Mouse (Mus musculus) heart, adult 11 months (tissue): ENCODE results near the gene Mrm1.
A peak's percentile ranks its signal among the peaks of the same experiment; 100 is the strongest.

Experiments
- DNase-seq: peaks from one replicate; pipeline ENCODE4 v3.0.0; 2022

Mrm1 gene

DNA sequence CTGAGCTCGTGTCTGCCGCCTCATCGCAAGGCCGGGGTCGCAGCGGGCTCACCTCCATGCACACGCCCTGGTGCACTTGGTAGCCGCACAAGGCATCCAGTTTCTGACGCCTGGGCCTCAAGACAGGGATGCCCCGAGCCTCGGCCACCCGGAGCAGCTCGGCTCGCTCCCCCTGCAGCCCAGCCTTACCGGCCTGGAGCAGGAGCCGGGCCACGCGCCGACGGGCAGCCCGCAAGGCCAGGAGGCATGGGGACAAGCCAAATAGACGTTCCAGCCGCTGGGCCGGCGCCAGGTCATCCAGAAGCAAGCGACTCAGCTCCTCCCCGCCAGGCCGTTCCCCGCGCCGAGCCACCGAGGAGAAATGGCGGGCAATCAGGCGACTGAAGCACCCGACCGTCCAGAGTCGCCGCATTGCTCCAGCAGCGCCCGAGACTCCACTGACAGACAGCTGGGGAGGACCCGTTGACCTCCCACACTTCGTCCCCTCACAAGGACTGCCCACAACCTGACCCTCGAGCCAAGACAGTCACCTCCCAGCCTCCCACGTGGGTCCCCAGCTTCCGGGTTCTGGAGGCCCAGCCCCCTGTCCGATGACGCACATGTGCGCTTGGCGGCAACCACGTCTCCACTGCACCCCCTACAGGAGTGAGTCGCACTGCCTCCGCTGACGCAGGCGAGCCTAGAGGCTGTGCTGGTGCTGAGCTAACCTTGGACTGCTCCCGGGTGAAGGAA is at the start of gene Mrm1:
Mrm1 (minus strand) TSS at position 555 of the 732 bp plus-strand sequence.
- peak; percentile 100 for DNase-seq

DNA sequence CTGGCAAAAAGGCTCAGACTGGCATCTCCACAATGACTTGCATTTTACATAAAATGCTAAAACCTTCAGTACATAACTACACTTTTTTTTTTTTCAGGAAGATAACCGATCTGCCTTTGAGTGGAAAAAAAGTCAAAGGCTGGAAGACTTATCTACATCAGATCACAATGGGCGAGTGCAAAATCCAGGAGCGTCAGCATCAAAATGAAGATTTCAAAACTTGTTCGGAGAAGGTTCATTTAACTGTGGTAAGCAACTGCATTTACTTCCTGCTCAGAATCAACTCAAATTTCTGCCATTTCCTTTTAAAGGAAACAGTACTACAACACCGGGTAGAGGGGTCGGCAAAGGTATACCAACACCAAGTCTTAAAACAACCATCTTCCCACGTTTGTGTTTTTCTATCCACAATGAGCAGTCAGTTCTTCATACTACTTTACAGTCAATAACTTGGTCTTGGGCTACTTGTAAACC is 49.5 kb upstream of the Mrm1 start:
- DNase-seq, result no peak

DNA sequence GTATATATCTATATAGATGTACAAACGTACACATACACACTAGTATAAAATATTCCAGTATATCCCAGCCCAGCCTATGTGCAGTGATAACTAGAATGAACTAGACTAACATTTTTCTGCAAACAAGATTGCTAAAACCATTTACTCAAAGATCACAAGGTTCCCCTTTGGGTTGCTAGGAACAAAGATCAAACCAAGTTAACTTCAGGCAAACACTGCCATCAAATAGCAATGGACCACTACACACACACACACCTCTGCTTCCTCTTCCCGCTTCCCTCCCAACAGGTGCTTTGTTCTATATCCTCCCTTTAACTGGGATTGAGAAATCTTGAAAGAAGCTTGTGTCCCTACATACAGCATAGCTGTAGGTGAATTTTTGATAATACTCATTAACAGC is 48.3 kb upstream of the Mrm1 start:
- DNase-seq, result no peak

DNA sequence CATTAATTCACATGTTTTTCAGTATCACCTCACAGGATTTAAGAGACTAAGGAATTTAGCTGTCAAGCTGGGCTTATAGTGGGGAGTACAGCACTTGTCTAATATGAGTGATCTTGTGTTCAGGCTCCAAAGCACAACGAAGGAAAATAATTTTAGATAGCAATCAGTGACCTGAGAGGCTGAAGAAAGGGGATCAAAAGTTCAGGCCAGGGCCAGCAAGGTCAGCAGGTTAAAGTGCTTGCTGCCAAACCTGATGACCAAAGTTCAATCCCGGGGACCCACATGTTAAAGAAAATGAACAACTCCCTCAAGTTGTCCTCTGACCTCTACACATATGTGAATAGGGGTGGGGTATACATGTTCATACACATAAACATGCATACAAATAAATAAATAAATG is 46.0 kb upstream of the Mrm1 start:
- no peak for DNase-seq

DNA sequence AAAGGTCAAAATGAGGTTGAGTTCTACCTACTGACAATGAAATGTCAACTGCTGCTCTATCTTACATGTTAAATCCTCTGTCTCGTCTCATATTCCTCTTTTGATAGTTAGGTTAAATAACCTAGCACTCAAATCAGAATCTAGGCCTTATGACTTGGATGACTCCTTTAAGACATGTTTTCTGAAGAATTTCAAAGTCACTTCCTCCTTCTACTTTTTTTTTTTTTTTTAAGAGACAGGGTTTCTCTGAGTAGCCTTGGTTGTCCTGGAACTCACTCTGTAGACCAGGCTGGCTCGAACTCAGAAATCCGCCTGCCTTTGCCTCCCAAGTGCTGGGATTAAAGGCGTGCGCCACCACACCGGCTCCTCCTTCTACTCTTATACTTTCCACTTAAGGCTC is 36.0 kb upstream of the Mrm1 start:
- no peak for DNase-seq

DNA sequence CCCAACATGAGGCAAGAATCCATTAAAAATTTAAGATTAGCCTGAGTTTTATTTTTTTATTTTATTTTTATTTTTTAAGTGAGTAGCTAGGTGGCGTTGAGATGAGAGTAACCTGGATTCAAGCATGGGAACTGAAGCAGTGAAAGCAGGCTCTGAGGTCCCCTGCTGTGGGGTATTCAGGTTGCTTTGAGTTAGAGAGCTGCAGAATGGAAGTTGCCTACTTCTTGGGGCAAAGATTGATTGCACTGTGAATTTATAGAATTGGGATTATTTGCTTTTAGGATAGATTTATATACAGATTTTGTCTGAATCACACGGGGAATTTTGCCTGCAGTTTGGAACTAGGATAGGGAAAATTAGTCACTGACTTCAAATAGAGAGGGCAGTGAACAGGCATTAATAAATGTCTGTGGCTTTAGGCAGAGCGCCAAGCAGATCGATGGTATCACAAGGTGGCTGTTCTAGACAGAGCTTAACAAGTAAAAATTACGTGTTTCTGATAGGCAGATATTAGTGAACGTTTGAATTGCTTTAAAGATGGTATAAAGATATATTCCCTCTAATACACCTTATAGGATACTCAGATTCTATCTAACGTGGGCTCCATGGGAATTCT is 28.3 kb upstream of the Mrm1 start:
- DNase-seq, result peak; percentile 21

DNA sequence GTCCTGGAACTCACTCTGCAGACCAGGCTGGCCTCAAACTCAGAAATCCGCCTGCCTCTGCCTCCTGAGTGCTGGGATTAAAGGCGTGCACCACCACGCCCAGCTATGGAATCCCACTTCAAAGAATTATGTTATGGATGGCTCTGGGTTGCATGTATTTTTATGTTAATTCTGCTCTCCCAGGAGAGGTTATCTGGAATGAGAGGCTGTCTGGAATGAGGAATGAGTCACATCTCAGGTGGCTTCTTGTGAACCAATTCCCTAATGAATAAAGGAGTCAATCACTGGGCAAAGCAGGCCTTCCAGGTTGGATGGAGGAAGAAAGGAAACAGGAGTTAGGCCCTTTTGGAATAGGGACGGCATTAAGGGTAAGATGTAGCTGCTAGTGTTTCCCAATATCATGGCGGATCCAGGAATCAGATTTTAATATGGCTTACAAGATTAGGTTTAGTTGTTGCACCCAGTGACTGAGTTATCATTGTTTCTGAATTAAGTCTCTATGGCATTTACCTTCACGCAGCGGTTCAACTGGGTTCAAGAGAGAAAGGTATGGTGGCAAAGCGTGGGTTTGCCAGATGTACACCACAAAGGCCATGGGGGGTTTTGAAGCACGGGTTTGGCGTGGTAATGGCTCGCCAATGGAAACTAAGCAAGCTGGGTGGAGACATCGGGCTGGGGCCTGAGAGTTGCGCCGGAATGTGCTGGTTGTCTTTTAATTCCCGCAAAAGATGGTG is 27.6 kb upstream of the Mrm1 start:
- DNase-seq, result no peak

DNA sequence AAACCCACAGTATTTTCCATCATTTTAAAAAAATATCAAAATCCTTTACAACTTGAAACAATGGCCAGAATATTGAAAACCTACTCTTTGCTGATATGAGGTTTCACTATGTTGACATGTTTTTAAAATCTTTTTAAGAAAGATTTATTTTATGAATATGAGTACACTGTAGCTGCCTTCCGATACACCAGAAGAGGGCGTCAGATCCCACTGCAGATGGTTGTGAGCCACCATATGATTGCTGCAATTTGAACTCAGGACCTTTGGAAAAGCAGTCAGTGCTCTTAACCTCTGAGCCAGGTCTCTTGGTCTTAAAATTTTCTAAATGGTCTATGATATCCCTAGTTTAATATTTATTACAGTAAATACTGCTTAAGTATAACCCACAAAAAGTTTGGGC is 20.0 kb upstream of the Mrm1 start:
- no peak for DNase-seq

DNA sequence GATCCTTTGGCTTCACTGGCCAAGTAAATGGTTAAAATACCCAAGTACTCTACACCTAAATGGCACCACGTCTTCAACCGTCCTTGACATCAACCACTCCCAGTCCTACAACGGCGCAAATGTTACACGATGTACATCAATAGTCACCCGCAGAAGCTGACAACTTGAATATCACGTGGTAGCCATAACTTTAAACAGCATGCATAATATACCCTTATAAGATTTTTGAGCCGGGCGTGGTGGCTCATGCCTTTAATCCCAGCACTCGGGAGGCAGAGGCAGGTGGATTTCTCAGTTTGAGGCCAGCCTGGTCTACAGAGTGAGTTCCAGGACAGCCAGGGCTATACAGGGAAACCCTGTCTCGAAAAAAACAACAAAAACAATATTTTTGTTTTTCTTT is 10.2 kb upstream of the Mrm1 start:
- peak; percentile 89 for DNase-seq

DNA sequence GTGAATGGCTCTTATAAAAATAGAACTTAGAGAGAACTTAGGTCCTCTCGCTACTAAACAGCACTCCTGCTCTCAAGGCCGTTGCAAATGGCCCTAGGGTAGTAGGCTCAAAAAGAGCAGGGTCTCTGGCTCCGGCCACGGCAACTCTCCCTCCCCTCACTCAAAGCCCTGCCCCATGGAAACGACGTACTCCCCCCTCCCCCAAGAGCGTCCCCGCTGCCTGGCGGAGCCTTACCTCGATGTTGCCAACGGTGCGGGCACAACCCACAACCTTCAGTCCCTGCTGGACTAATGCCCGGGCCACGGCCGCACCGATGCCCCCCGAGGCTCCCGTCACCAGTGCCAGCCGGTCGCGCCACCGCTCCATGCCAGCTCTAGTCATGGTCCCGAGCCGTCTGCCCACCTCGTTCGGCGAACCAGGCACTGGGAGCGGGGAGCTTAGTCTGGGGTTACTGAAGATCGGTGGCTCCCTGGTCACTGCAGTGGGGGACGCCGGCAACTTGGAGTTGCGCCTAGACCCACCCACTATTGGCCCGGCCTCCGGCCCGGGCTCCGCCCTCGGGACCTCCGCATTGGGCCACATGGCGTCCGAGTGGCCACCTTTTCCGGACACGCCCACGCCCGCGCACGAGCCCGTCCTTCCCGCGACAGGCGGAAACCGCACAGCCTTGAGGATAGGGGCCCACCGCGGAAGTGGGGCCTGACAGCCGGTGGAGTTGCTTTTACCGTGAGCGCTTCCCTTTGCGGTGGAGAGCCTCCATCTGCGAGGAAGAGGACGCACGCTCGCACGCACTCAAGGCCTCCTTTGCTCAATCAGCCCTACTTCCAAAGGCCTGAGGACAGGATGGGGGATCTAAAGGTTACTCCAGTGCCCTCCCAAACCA is 9.4 kb upstream of the Mrm1 start, which contains the start of gene Dhrs11:
Dhrs11 (minus strand) TSS at position 479 of the 884 bp plus-strand sequence.
- peak; percentile 100 for DNase-seq

DNA sequence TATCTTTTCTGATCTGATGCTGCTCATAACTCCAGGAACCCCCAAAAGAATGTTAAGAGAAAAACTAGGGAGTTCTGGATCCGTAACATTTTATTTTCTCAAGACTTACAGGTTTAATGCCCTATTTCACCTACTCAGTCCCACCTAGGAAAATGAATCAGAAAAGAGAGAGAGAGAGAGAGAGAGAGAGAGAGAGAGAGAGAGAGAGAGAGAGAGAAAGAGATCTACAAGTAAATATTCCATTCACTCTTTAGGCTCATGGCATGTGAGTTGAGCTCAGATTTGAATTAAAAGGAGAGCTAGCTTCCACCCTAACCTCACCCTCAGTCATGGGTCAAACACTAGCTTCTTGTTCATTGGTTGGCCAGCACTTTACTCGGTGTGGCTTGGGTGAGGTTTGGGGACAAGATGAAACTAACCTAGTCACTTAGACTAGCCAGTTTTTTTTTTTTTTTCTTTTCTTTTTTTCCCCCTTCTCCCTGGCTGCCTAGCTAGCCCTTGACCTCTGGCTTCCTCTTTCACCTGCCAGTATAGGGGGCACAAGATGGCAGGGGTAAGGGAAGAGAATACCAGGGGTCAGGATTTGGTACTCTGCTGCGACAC is 8.7 kb upstream of the Mrm1 start:
- peak; percentile 96 for DNase-seq

DNA sequence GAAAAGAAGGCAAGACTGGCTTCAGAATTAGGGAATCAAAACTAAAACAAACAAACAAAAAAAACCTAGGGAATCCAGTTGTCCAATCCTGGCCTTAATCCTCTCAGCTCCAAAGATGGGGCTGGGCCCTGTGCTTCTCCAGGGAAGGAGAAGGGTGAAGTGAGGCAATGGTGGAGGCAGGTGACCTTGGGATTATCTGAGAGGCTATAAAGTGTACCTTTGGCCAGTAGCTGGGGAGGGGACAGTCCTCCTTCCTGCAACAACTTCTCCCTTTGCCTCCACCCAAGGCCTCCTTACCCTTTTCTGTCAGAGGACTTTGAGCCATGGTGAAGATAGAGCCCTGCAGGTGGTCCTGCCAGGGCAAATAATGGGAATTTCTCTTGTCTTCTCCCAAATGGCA is 8.2 kb upstream of the Mrm1 start:
- peak; percentile 91 for DNase-seq

DNA sequence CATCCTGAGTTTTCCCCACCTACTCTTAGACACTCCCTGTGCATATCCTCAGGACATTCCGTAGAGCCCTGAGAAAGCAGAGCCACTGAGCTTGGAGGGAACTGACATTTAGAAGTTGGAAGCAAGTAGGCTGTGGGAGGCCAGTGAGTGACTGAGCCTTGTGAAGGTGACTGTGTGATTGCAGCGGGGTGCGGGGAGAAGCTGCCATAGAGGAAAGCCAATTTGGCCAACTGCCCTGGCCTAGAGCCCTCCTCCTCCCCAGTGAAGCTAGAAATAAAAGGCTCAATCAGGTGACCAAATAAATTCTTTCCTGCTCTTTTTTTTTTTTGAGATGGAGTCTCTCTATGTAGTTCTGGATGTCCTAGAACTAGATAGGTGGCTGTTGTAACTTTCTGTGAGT is 6.9 kb upstream of the Mrm1 start:
- peak; percentile 98 for DNase-seq

DNA sequence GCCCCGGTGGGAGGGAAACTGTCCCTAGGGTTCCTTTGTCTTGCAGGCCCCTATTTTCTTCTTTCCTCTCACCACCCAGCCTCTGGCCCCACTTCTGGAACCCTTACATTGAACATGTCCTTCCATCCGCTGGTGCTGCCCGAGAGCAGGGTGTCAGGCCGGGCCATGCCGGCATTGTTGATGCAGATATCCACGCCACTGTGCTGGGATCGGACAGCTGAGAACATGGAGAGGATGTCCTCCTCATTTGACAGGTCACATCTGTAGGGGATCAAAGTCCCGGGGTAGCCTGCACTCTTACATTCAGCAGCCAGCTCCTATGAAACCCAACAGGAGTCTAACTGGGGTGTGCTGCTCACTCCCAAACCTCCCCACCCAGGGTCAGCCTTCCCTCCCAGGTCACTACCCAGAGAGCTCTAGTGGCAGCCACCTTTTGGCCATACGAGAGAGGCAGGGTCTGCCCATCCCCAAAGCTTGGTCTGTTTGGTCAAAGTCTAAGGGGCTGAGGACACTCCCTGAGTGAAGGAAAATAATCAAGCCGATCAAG is 6.0 kb upstream of the Mrm1 start:
- peak; percentile 94 for DNase-seq

DNA sequence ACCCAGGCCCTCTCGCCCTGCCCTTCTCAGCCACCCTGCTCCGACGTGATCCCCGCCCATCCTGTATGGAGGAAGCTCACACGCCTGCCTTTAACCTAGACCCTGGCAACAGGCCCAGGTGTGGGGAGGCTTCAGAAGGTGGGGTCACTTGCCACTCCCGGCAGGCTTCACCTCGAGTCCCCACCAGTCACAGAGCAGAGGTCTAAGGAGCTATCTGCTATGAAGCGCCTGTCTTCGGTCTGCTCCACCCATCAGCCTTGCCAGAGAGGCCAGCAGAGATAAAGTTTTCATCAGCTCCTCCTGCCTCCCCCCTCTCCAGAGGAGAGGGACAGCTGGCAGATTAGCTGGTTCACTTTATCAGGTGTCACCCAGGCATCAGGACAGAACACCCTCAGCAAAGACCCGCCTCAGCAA is 4.2 kb upstream of the Mrm1 start:
- DNase-seq, result peak; percentile 97

DNA sequence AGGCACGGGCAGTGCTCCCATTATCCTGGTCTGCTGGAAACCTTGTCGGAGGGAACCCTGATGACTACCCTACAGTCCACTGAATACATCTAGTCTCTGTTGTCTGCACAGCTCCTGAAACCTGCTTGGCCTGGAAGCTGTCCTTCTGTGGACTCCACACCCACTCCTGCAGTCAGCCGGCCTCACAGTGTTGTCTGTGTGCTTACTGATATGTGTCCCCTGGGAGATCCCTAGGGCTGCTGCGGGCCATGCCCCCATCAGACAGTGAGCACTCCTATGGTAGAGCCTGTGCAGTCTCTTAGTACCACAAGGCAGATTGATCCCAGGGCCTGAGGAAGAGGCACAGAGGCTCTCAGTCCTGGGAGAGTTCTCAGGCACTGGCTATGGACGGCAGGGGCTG is 3.2 kb upstream of the Mrm1 start:
- DNase-seq, result peak; percentile 91

DNA sequence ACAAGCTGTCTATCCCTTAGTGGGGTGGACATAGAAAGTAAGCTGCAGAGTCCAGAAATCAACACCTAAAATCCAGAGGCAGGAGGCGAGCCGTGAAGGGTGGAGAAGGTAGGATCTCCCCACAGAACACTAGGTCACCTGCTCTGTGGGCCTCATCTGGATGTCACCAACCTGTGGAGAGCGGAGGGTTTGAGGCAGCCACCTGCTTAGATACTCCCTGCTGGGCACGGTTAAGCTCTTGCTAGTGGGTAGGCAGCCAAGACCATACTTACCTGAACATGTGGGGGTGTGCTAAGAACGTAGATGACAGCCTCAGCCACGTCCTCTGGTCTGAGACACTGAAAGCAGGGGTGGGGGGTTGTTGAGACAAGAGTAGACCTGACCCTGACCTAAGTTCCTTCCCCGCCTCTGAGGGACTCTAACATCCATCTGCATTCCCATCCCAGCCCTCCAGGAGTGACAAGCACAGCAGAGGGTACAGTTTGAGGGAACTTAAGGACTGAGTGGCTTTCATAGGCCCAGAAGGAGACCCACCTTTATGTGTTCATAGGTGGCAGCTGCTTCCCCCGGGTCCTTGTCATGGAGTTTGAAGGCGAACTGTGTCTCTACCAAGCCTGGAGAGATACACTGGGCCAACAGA is 1.9 kb upstream of the Mrm1 start:
- peak; percentile 91 for DNase-seq

DNA sequence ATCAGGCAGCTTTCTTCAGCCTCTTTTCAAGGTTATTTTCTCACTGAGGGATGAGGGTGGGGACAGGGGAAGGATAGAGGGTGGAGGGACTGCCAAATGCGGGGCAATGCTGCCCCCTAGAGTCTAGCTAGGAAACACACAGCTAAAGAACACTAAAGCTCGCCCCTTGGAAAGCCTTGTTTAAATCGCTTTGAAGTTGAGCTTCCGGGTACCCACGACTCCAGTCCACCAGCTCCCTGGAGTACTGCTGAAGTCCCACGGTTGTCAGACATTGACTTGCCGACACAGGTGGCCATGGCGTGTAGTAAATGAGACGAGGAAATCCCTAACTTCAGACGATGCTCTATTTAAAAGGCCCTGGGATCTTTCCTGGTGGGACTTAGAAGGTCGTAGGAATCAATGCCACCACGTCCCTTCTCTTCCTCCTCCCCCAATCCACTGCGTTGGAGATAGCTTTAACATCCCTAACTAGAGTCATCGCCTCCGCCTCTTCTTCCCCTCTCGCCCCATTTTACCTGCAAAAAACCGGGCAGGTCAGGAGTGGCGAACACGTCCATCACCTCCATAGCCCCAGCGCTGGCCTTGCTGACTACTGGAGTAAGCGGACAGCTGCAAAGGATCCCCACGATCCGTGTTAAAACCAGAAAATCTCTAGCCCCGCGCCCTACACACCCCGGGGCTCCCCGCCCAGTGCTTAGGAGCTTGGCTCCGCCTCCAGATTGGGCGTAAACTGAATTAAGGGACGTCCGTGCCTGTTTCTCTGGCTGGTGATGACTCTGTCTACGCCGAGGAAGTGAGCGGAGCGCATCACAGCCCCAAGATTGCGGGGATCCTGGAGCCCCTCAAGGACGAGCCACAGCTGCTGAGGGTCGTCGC is 992 bp downstream of the Mrm1 start:
- DNase-seq, result peak; percentile 99

DNA sequence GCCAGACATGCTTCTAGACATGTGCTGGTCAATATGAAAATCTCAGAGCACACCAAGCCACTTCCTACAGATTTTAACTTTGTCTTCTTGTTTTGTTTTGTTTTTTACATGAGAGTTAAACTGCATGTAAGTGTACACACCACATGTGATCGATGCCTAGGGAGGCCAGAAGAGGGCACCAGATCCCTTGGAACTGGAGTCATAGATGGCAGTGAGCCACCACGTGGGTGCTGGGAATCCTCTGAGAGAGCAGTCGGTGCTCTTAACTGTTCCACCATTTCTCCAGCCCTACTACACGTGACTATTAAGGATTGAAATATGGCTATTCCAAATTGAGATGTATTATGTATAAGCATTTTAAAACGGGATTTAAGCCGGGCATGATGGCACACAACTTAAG is 2.0 kb downstream of the Mrm1 start:
- DNase-seq, result no peak

DNA sequence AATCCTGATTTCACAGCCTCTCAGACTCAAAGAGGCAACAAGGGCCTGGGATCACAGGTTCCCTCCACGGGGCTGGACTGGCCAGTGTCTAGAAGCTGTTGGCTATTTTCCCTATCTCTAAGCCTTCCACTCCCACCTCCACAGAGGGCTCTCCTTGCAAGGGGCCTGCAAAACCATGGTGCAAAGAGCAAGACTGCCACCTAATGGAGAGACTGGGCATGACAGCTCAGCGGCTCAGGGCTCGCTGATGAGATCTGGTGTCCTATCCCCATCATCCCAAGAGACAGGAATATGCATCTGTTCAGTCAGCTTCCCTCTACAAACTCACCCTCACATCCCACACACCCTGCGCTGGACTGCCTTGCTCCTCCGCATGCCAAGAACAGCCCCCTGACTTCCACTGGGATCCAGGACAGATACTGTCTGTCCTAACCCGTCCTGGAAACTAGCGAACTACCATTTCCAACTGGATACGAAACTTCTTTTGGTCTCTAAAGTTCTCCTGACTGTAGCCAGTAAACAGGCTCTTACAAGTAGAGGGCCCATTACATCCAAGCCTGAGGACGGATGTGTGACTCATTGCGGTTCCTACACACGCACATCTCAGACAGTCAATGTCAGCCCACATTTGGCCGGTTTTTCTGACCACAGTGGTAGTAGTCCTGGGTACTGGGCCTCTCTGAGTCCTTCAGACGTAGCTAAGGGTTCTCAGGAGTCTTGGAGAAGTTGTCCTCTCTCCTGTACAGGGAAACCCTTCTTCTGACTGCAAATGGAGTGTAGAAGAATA is 5.4 kb downstream of the Mrm1 start:
- peak; percentile 95 for DNase-seq
